Mouse (Mus musculus): ENCODE measurements at regions not wholly inside any gene's neighbourhood (a gene's known extent, or its start where the extent isn't known, plus 50 kb on each side); places are given as distances from the start of the nearest gene placed in this dataset.
"Not testable (repeated sequence)": the region's sequence is repeated elsewhere in the genome, so short reads cannot be mapped to it uniquely, and the experiment has no call there.

- no peak for DNase-seq
Measured at GRCm38 (mm10) chr7:87096500-87096899, 100.6 kb downstream of the Vmn2r79 start.

GRCm38 (mm10) chr7:87099611-87100010, 103.7 kb downstream of the Vmn2r79 start:
- DNase-seq = not testable (repeated sequence)

- not testable (repeated sequence) for DNase-seq
Measured at GRCm38 (mm10) chr7:87100377-87100776, 104.5 kb downstream of the Vmn2r79 start.

DNA sequence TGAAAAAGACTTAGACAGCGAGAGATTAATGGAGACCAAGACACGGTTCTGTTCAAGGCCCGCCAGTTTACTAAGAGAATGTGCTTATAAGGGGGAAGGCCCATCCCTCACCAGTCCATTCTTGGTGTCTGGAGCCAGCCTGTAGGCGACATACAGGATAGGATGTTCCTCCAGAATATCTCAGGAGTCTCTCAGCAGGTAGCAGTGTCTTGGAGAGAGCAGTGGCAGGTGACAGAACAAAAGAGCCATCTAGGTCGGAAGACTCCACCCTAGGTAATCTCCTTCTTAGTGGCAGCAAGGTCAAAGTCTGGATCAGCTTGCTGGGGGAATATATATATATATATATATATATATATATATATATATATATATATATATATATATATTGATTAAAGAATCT, 105.4 kb downstream of the Vmn2r79 start:
- not testable (repeated sequence) for DNase-seq

DNA sequence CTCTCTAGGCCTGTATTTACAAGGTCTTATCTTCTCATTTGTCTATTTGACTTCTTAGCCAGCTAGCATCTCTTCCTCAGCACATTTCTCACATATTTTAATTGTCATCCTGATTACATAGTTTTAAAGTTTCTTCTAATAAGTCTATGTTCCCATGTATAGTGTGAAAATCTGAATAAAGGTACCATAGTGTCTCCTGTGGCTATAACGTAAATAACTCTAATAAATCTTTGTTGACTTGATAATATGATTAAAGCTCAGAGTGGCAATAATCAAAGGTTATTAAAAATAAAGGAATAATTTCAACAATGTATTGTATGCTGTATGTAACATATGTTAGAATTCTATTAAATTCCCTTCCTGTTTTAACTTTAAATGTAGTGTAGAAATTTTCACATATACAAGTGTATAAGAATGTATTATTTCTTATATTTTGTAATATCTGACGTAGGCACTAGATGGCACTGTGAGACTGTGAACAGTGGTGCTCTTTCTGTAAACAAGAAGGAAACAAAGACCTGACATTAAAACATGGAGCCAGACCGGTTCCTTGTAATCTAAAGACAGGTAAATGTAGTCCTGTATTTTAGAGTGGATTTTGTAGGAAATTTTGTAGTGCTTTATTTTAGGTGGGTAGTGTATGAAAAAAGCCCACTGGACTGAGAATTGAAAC, 114.5 kb downstream of the Vmn2r79 start:
- DNase-seq = peak in 1 of 2 experiments; percentile 13

- DNase-seq = peak in 1 of 2 experiments; percentile 3
Measured at GRCm38 (mm10) chr7:87110985-87111372, 115.1 kb downstream of the Vmn2r79 start.

DNA sequence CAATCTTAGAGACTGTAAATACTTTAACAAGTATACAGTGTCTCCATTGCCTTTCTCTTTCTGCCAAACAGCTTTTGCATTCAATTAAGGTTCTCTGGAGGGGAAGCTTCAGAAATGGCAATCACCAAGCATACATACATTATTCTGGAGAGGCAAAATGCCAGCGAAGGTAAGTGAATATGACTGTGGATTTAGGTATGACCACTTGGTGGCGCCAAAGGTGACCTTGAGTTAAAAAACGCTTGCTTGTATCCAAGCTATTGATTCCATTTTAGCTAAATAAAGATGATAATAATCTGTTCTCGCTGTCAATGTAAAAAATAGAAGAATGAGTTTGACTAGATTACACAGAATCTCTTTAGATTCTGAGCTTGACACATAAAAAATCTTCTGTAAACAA, 117.7 kb downstream of the Vmn2r79 start:
- DNase-seq = peak; percentile 6 to 53

DNA sequence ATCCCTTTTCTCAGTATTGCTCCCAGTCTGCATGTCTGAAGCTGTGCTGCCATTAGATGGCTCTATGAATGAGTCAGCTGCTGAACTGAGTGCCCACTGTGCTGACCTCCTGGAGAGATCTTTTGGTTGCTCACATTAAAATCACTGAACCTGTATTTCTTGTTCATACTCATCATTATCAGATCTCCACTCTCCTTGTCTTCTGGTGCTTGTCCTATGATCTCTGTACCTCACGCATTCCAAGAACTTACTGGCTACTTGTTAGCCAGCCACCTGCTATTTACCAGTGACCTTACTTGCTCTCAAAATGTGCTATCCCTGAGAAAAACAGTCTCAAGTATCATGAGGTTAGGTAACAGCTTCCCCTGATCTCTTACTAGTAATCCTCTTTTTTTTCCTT, 123.4 kb upstream of the Nox4 start:
- DNase-seq = no peak

DNA sequence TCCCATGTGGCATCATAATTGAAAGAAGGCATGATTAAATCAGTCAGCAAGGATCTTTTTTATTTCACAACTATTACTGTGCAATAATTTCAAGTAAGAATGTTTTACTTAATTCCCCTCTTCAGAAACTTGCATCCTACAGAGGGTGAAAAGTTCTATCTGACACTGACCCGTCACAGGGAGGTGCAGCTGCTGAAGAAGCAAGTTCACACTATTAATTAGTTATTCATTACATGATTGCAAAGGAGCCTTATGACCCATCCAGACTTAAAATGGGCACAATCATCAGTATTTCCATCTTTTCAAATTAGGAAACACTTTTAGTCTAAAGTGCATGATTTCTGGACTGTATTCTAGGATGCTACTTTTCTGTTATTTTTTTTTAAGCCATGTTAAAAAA, 100.0 kb upstream of the Nox4 start:
- no peak for DNase-seq

GRCm38 (mm10) chr7:87147703-87148102, 98.2 kb upstream of the Nox4 start:
- DNase-seq = no peak

DNA sequence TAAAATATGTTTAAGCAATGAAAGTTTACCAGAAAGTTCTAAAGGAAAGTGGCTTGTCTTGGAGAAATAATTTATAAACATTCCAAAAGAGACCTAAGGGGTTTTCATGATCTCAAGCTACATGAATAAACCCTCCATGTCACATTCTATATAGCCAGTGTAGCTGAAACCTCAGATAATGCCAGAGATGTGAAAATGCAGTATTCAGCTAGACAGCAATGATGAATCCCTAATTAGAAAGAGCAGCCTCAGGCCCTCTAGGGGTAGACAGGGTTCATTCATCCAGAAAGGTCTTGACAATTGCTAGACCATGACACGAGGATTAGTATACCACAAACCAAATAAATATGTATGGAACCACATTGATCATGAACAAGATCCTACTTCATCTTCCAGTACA, 97.2 kb upstream of the Nox4 start:
- no peak for DNase-seq

DNA sequence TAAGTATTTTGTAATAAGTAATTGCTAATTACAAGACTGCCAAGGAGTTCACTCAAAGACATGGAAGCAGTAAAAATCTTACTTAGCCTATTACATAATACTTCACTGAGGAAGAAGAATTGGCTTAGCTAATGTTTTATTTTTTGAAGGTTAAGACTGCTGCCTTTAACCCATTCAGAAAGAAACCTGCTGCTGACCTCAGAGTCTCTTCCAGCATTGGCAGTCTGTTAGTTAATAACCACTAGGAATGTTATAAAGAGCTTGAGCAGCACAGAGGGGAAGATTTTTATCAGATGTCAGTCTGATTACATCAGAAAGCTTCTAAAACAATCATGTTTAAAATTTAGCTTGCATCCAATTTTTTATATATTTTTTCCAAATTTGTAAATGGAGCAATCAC, 94.9 kb upstream of the Nox4 start:
- no peak for DNase-seq

DNA sequence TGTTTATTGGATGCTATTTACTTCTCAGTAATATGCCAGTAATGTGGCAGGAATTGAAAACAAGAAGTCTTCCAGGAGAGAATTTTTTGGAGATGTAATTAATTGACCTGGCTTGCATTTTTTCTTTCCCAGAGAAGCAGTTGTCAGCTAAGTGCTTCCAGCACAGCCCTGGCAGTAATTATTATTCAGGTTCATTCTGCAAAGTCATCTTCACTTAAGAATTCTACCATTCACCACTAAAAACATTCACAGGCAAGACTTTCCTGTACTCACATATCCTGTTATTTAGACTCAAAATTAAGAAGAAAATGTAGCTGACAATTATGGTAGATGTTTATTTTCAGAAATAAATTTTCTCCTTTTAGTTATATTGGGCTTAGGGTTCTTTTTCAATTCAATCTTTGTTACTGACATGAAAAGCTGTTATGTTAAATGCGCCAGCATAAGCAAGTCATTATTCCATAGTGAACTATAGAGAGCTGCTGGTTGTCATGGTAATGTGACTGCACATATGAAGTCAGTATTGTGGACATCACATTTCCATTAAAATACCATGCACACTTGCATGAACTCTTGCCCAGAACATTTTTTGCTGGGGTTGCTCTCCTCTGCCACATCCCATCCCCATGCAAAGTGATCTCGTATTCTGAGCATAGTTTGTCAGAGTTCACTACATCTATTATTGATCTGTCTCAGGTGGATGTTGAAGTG, 59.3 kb upstream of the Nox4 start:
- DNase-seq = no peak

DNA sequence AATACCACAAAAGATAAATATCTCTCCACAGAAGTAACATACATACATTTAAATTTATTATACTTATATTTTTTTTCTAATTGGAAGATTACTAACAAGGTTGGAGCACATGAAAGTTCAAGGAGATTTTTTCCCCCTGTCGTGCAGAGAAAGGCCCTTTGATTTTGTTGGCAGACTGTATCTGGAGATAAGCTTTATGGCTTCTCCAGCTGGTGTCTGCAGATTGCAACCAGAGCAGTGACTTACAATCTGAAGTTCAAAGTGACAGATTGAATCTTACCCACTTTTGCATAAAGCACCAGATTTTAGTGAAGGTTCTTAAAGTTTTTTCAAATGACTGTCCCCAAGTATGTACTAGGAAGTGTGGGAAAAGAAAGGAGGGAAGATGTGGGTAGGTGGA, 50.2 kb upstream of the Nox4 start:
- no peak for DNase-seq
